Mouse (Mus musculus) cortical plate, adult 2 months (tissue): ENCODE results near the gene Itgb2. TPM values are rescaled to one million over a fixed set of nuclear protein-coding genes. Genes with fewer than 3 reads are reported as not detected.

Experiments
- H3K27ac ChIP-seq: fragments of 200-500 bp; 2 replicates; pipeline ENCODE4 v1.5.1; 2012; ENCODE audit warnings: low read length, control low read depth, inconsistent platforms; ENCODE audit not compliant: insufficient read depth
- H3K4me1 ChIP-seq: fragments of 200-500 bp; 2 replicates; pipeline ENCODE4 v1.6.1; 2011; ENCODE audit warnings: low read length; ENCODE audit not compliant: control insufficient read depth, insufficient read depth
- H3K4me3 ChIP-seq: fragments of 200-500 bp; 2 replicates; pipeline ENCODE4 v1.5.1; 2011; ENCODE audit warnings: mild to moderate bottlenecking, low read length, control low read depth; ENCODE audit not compliant: insufficient read depth
- CTCF ChIP-seq: fragments of 200-500 bp; IDR thresholded peaks from 2 replicates; pipeline ENCODE4 v1.5.1; 2011; ENCODE audit warnings: mild to moderate bottlenecking, control low read depth, low read length; ENCODE audit not compliant: insufficient read depth; ENCODE audit errors: extremely low read depth
- POLR2A ChIP-seq: fragments of 200-500 bp; IDR thresholded peaks from 2 replicates; pipeline ENCODE4 v1.6.1; 2011; ENCODE audit warnings: mild to moderate bottlenecking, low read length, control low read depth; ENCODE audit not compliant: insufficient read depth; ENCODE audit errors: extremely low read depth
- polyA plus RNA-seq: library from polyadenylated mRNA; depleted of rRNA; stranded (reverse); fragments of >200 nt; gene quantifications from 2 replicates; pipeline ENCODE4 v1.2.3, GENCODE M21; 2012; rRNA removed

Gene Itgb2
- polyA plus RNA-seq = 6.1 and 7.3 TPM in 2 replicates

- H3K4me3 ChIP-seq = no peak within 1 kb of the TSS
- H3K4me1 ChIP-seq = no peaks in the 10 kb centered on the region
- no peak for TF ChIP-seq CTCF
- TF ChIP-seq POLR2A = no peak
- H3K27ac ChIP-seq = no peak within 1 kb of the TSS
Observed at GRCm38 (mm10) chr10:77530140-77530539, at the start of gene Itgb2. TSS of gene Itgb2 (plus strand) at chr10:77530252.

- TF ChIP-seq CTCF = no peak
- TF ChIP-seq POLR2A = no peak
Observed at GRCm38 (mm10) chr10:77481814-77482213, 48.2 kb upstream of the Itgb2 start.

GRCm38 (mm10) chr10:77484205-77484935 is 45.7 kb upstream of the Itgb2 start:
- TF ChIP-seq CTCF = no peak
- TF ChIP-seq POLR2A = no peak
- H3K4me3 ChIP-seq = no peak overlapping the region
- no peak overlapping the region for H3K27ac ChIP-seq
- H3K4me1 ChIP-seq = no peaks in the 10 kb centered on the region

More at GRCm38 (mm10) chr10:77481814-77482213, 48.2 kb upstream of the Itgb2 start:
- Histone ChIP-seq H3K4me3 (no peak overlapping the region), H3K4me1 (no peaks in the 10 kb centered on the region), H3K27ac (no peak overlapping the region)

- no peak for TF ChIP-seq CTCF
- TF ChIP-seq POLR2A = no peak
- Histone ChIP-seq H3K4me3 (no peak overlapping the region), H3K4me1 (no peaks in the 10 kb centered on the region), H3K27ac (no peak overlapping the region)
Observed at GRCm38 (mm10) chr10:77485786-77486185, 44.3 kb upstream of the Itgb2 start.

- no peak overlapping the region for H3K27ac ChIP-seq
- TF ChIP-seq CTCF = no peak
- TF ChIP-seq POLR2A = no peak
- H3K4me1 ChIP-seq = peaks cover 5% of the 10 kb centered on the region; the same call in 1 of the 2 replicates
- no peak overlapping the region for H3K4me3 ChIP-seq
Observed at GRCm38 (mm10) chr10:77488168-77488567, 41.9 kb upstream of the Itgb2 start.

- H3K27ac ChIP-seq = peak overlapping the region; percentile 61
- peaks cover 8% of the 10 kb centered on the region for H3K4me1 ChIP-seq
- TF ChIP-seq POLR2A (no peak), CTCF (no peak)
- H3K4me3 ChIP-seq = no peak overlapping the region
Observed at GRCm38 (mm10) chr10:77491585-77491984, 38.5 kb upstream of the Itgb2 start.

- no peak for TF ChIP-seq CTCF
- no peak for TF ChIP-seq POLR2A
- Histone ChIP-seq H3K4me3 (no peak overlapping the region), H3K27ac (no peak overlapping the region), H3K4me1 (peaks cover 8% of the 10 kb centered on the region)
Observed at GRCm38 (mm10) chr10:77492885-77493284, 37.2 kb upstream of the Itgb2 start.

GRCm38 (mm10) chr10:77497185-77497584 is 32.9 kb upstream of the Itgb2 start:
- Histone ChIP-seq H3K4me3 (no peak overlapping the region), H3K27ac (no peak overlapping the region), H3K4me1 (peaks cover 3% of the 10 kb centered on the region)
- TF ChIP-seq CTCF (no peak), POLR2A (no peak)

GRCm38 (mm10) chr10:77498254-77498653 is 31.8 kb upstream of the Itgb2 start:
- TF ChIP-seq POLR2A = no peak
- H3K4me3 ChIP-seq = no peak overlapping the region
- peaks cover 3% of the 10 kb centered on the region for H3K4me1 ChIP-seq
- no peak overlapping the region for H3K27ac ChIP-seq

GRCm38 (mm10) chr10:77500636-77501035 is 29.4 kb upstream of the Itgb2 start:
- H3K27ac ChIP-seq = no peak overlapping the region
- TF ChIP-seq POLR2A (no peak), CTCF (no peak)
- H3K4me3 ChIP-seq = no peak overlapping the region
- peaks cover 2% of the 10 kb centered on the region for H3K4me1 ChIP-seq
